Mouse (Mus musculus): Measurements from ENCODE around the gene H2al1b. TPM values are rescaled to one million over a fixed set of nuclear protein-coding genes. Genes with fewer than 3 reads are reported as not detected.
"Not testable (repeated sequence)": the region's sequence is repeated elsewhere in the genome, so short reads cannot be mapped to it uniquely, and the experiment has no call there.

Gene H2al1b
- total RNA-seq, 1 experiment: not detected

DNA sequence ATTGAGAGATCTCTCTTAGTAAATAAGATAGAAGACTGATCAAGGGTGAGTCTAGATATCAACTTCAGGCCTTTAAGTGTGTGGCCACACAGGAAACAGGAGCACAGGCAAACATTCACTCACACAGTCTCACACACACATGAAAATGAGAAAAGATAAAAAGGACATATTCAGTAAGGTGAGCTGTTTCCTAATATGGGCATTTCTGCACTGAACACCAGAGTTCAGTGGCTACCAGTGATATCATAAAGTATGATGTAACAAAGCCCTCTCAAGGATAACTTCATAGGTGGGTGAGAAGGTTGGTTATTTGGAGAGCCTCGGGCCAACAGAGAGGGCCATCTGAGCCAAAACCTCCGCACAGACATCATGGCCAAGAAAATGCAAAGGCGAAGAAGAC is 15.7 kb downstream of the H2al1b start, which contains the start of gene H2al1g:
Gene H2al1g (plus strand): TSS at position 301 of the 400 bp plus-strand sequence.
- H3K9ac ChIP-seq (ENCODE audit: insufficient read depth, low read depth, low read length, poor library complexity, severe bottlenecking); in situ Hi-C loops (cut with MboI; ENCODE audit: low sequenced_read_pairs in 2 of 2, unreplicated experiment in 2 of 2); H3K36me3 ChIP-seq (ENCODE audit: control insufficient read depth, insufficient read depth, low read length, poor library complexity, severe bottlenecking); H3K4me3 ChIP-seq (ENCODE audit: insufficient read depth in 1 of 2, low read depth in 1 of 2, low read length in 2 of 2, poor library complexity in 1 of 2, severe bottlenecking in 1 of 2); H3K9me3 ChIP-seq (ENCODE audit: control insufficient read depth, insufficient read depth, low read depth, low read length); DNase-seq (ENCODE audit: low read depth, low spot score); H3K27ac ChIP-seq (ENCODE audit: insufficient read depth, low read depth, low read length, poor library complexity, severe bottlenecking); H3K4me1 ChIP-seq (ENCODE audit: control insufficient read depth in 2 of 2, insufficient read depth in 2 of 2, low read length in 2 of 2, poor library complexity in 1 of 2): not testable (repeated sequence)

DNA sequence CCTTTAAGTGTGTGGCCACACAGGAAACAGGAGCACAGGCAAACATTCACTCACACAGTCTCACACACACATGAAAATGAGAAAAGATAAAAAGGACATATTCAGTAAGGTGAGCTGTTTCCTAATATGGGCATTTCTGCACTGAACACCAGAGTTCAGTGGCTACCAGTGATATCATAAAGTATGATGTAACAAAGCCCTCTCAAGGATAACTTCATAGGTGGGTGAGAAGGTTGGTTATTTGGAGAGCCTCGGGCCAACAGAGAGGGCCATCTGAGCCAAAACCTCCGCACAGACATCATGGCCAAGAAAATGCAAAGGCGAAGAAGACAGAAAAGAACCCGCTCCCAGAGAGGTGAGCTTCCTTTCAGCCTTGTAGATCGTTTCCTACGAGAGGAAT is 19.0 kb downstream of the H2al1b start, which contains the start of gene H2al1h:
Gene H2al1h (plus strand): TSS at position 301 of the 400 bp plus-strand sequence.
- DNase-seq (ENCODE audit: low read depth, low spot score); H3K4me1 ChIP-seq (ENCODE audit: control insufficient read depth in 2 of 2, insufficient read depth in 2 of 2, low read length in 2 of 2, poor library complexity in 1 of 2); H3K27ac ChIP-seq (ENCODE audit: insufficient read depth, low read depth, low read length, poor library complexity, severe bottlenecking); H3K36me3 ChIP-seq (ENCODE audit: control insufficient read depth, insufficient read depth, low read length, poor library complexity, severe bottlenecking); H3K9ac ChIP-seq (ENCODE audit: insufficient read depth, low read depth, low read length, poor library complexity, severe bottlenecking); H3K4me3 ChIP-seq (ENCODE audit: insufficient read depth in 1 of 2, low read depth in 1 of 2, low read length in 2 of 2, poor library complexity in 1 of 2, severe bottlenecking in 1 of 2); H3K9me3 ChIP-seq (ENCODE audit: control insufficient read depth, insufficient read depth, low read depth, low read length); in situ Hi-C loops (cut with MboI; ENCODE audit: low sequenced_read_pairs in 2 of 2, unreplicated experiment in 2 of 2): not testable (repeated sequence)

DNA sequence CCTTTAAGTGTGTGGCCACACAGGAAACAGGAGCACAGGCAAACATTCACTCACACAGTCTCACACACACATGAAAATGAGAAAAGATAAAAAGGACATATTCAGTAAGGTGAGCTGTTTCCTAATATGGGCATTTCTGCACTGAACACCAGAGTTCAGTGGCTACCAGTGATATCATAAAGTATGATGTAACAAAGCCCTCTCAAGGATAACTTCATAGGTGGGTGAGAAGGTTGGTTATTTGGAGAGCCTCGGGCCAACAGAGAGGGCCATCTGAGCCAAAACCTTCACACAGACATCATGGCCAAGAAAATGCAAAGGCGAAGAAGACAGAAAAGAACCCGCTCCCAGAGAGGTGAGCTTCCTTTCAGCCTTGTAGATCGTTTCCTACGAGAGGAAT is 22.1 kb downstream of the H2al1b start, which contains the start of gene H2al1i:
Gene H2al1i (plus strand): TSS at position 301 of the 400 bp plus-strand sequence.
- H3K9me3 ChIP-seq (ENCODE audit: control insufficient read depth, insufficient read depth, low read depth, low read length); H3K4me3 ChIP-seq (ENCODE audit: insufficient read depth in 1 of 2, low read depth in 1 of 2, low read length in 2 of 2, poor library complexity in 1 of 2, severe bottlenecking in 1 of 2); DNase-seq (ENCODE audit: low read depth, low spot score); H3K9ac ChIP-seq (ENCODE audit: insufficient read depth, low read depth, low read length, poor library complexity, severe bottlenecking); H3K27ac ChIP-seq (ENCODE audit: insufficient read depth, low read depth, low read length, poor library complexity, severe bottlenecking); H3K36me3 ChIP-seq (ENCODE audit: control insufficient read depth, insufficient read depth, low read length, poor library complexity, severe bottlenecking); in situ Hi-C loops (cut with MboI; ENCODE audit: low sequenced_read_pairs in 2 of 2, unreplicated experiment in 2 of 2); H3K4me1 ChIP-seq (ENCODE audit: control insufficient read depth in 2 of 2, insufficient read depth in 2 of 2, low read length in 2 of 2, poor library complexity in 1 of 2): not testable (repeated sequence)

DNA sequence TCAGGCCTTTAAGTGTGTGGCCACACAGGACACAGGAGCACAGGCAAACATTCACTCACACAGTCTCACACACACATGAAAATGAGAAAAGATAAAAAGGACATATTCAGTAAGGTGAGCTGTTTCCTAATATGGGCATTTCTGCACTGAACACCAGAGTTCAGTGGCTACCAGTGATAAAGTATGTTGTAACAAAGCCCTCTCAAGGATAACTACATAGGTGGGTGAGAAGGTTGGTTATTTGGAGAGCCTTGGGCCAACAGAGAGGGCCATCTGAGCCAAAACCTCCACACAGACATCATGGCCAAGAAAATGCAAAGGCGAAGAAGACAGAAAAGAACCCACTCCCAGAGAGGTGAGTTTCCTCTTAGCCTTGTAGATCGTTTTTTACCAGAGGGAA is 25.3 kb downstream of the H2al1b start, which contains the start of gene H2al1j:
Gene H2al1j (plus strand): TSS at position 301 of the 400 bp plus-strand sequence.
- H3K4me1 ChIP-seq (ENCODE audit: control insufficient read depth in 2 of 2, insufficient read depth in 2 of 2, low read length in 2 of 2, poor library complexity in 1 of 2); H3K27ac ChIP-seq (ENCODE audit: insufficient read depth, low read depth, low read length, poor library complexity, severe bottlenecking); H3K9ac ChIP-seq (ENCODE audit: insufficient read depth, low read depth, low read length, poor library complexity, severe bottlenecking); in situ Hi-C loops (cut with MboI; ENCODE audit: low sequenced_read_pairs in 2 of 2, unreplicated experiment in 2 of 2); H3K4me3 ChIP-seq (ENCODE audit: insufficient read depth in 1 of 2, low read depth in 1 of 2, low read length in 2 of 2, poor library complexity in 1 of 2, severe bottlenecking in 1 of 2); H3K9me3 ChIP-seq (ENCODE audit: control insufficient read depth, insufficient read depth, low read depth, low read length); H3K36me3 ChIP-seq (ENCODE audit: control insufficient read depth, insufficient read depth, low read length, poor library complexity, severe bottlenecking); DNase-seq (ENCODE audit: low read depth, low spot score): not testable (repeated sequence)

DNA sequence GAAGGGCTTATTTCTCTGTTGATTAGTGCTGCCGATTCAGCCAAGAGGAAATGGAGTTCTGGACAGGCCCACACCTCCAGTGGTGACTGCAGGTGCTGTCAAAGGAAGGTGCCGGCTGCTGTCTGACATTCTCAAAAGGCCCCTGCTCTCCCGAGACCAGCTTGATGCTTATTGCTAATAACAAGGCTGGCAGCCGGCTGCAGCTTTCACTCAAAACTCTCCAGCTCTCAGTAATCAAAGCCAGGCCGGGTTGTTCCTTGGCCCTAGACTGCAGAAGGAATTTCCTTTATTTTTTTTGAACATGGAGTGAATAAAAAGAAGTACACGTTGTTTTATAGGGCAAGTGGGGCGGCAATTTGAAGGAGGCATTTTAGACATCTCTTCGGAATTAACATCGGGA is 43.5 kb downstream of the H2al1b start:
- in situ Hi-C loops (cut with MboI; ENCODE audit: low sequenced_read_pairs in 2 of 2, unreplicated experiment in 2 of 2): no loop called here
- no peaks in the 10 kb centered on the region for H3K9me3 ChIP-seq (ENCODE audit: control insufficient read depth, insufficient read depth, low read depth, low read length)
- no peak overlapping the region for H3K4me3 ChIP-seq (ENCODE audit: insufficient read depth in 1 of 2, low read depth in 1 of 2, low read length in 2 of 2, poor library complexity in 1 of 2, severe bottlenecking in 1 of 2)
- H3K27ac ChIP-seq (ENCODE audit: insufficient read depth, low read depth, low read length, poor library complexity, severe bottlenecking): no peak overlapping the region
- DNase-seq (ENCODE audit: low read depth, low spot score): no peak
- H3K9ac ChIP-seq (ENCODE audit: insufficient read depth, low read depth, low read length, poor library complexity, severe bottlenecking): no peak overlapping the region
- TF ChIP-seq MAFK (IDR thresholded peaks at IDR 0.05; ENCODE audit: insufficient read depth, low read depth, low read length) (no peak), ZNF384 (IDR thresholded peaks at IDR 0.05; ENCODE audit: low read depth, low read length) (no peak), ZC3H11A (IDR thresholded peaks at IDR 0.05; ENCODE audit: borderline replicate concordance, low read depth, low read length) (no peak), HCFC1 (IDR thresholded peaks at IDR 0.05; ENCODE audit: borderline replicate concordance, insufficient read depth, low read length) (no peak), CHD2 (IDR thresholded peaks at IDR 0.05; ENCODE audit: low read depth, low read length) (no peak)
- H3K4me1 ChIP-seq (ENCODE audit: control insufficient read depth in 2 of 2, insufficient read depth in 2 of 2, low read length in 2 of 2, poor library complexity in 1 of 2): no peaks in the 10 kb centered on the region
- H3K36me3 ChIP-seq (ENCODE audit: control insufficient read depth, insufficient read depth, low read length, poor library complexity, severe bottlenecking): no peaks in the 10 kb centered on the region
